Mouse (Mus musculus) ES-E14 (cell line): Measurements from ENCODE around the gene Nup93. TPM values are rescaled to one million over a fixed set of nuclear protein-coding genes. Genes with fewer than 3 reads are reported as not detected.

Experiments used
- DNase-seq: peaks from one replicate; pipeline ENCODE4 v3.0.0-alpha.2; 2013; ENCODE audit warnings: low read depth, low spot score
- H3K27ac ChIP-seq: 2 replicates; pipeline ENCODE4 v1.5.1; 2012; ENCODE audit warnings: low read depth, mild to moderate bottlenecking, low read length, moderate library complexity, mixed read lengths; ENCODE audit not compliant: poor library complexity, insufficient read depth, severe bottlenecking
- H3K36me3 ChIP-seq: 2 replicates; pipeline ENCODE4 v1.6.1; 2012; ENCODE audit warnings: mild to moderate bottlenecking, low read length, moderate library complexity, mixed read lengths; ENCODE audit not compliant: control insufficient read depth, poor library complexity, insufficient read depth, severe bottlenecking
- H3K4me1 ChIP-seq, 2 experiments: fragments of 150-350 bp in 1 of 2; sonication (generic) in 1 of 2; 2 replicates each; pipeline ENCODE4 v1.6.1; 2012; ENCODE audit warnings: low read length in 2 of 2, mild to moderate bottlenecking in 1 of 2, mixed read lengths in 1 of 2; ENCODE audit not compliant: control insufficient read depth in 2 of 2, insufficient read depth in 2 of 2, poor library complexity in 1 of 2
- H3K4me3 ChIP-seq, 2 experiments: fragments of 150-350 bp in 1 of 2; sonication (generic) in 1 of 2; 2 replicates each; pipeline ENCODE4 v1.5.1; 2012; ENCODE audit warnings: low read length in 2 of 2, low read depth in 1 of 2, mild to moderate bottlenecking in 1 of 2, mixed read lengths in 1 of 2; ENCODE audit not compliant: insufficient read depth in 1 of 2, poor library complexity in 1 of 2, severe bottlenecking in 1 of 2
- H3K9ac ChIP-seq: 2 replicates; pipeline ENCODE4 v1.6.1; 2012; ENCODE audit warnings: low read depth, mild to moderate bottlenecking, low read length, mixed read lengths; ENCODE audit not compliant: poor library complexity, insufficient read depth, severe bottlenecking
- H3K9me3 ChIP-seq: fragments of 150-350 bp; sonication (generic); 2 replicates; pipeline ENCODE4 v1.6.1; 2012; ENCODE audit warnings: low read depth, mild to moderate bottlenecking, low read length; ENCODE audit not compliant: control insufficient read depth, insufficient read depth
- CHD2 ChIP-seq: IDR thresholded peaks from 2 replicates; pipeline ENCODE4 v1.6.1; 2014; ENCODE audit warnings: mild to moderate bottlenecking, low read depth, low read length, inconsistent platforms
- HCFC1 ChIP-seq: IDR thresholded peaks from 2 replicates; pipeline ENCODE4 v1.6.1; 2012; ENCODE audit warnings: low read length, inconsistent platforms, borderline replicate concordance; ENCODE audit not compliant: insufficient read depth
- MAFK ChIP-seq: IDR thresholded peaks from 2 replicates; pipeline ENCODE4 v1.6.1; 2014; ENCODE audit warnings: mild to moderate bottlenecking, low read depth, low read length, inconsistent platforms; ENCODE audit not compliant: insufficient read depth
- ZC3H11A ChIP-seq: IDR thresholded peaks from 2 replicates; pipeline ENCODE4 v1.6.1; 2012; ENCODE audit warnings: low read depth, mild to moderate bottlenecking, inconsistent platforms, low read length, borderline replicate concordance
- ZNF384 ChIP-seq: IDR thresholded peaks from 2 replicates; pipeline ENCODE4 v1.6.1; 2012; ENCODE audit warnings: low read depth, low read length, inconsistent platforms
- in situ Hi-C, 2 experiments: fragments of 600-800 bp; cut with MboI; formaldehyde crosslinking; loops; one replicate each; pipeline ENCODE4 v1.15.1; 2025; ENCODE audit warnings: low sequenced_read_pairs in 2 of 2, inconsistent platforms in 1 of 2; ENCODE audit not compliant: unreplicated experiment in 2 of 2
- total RNA-seq: library from RNA; depleted of rRNA; stranded (reverse); fragments of 300-350 nt; gene quantifications from 2 replicates; pipeline ENCODE4 v1.2.3, GENCODE M21; 2012; rRNA removed

The Nup93 gene
- total RNA-seq, 1 experiment, result 92.5 TPM

DNA sequence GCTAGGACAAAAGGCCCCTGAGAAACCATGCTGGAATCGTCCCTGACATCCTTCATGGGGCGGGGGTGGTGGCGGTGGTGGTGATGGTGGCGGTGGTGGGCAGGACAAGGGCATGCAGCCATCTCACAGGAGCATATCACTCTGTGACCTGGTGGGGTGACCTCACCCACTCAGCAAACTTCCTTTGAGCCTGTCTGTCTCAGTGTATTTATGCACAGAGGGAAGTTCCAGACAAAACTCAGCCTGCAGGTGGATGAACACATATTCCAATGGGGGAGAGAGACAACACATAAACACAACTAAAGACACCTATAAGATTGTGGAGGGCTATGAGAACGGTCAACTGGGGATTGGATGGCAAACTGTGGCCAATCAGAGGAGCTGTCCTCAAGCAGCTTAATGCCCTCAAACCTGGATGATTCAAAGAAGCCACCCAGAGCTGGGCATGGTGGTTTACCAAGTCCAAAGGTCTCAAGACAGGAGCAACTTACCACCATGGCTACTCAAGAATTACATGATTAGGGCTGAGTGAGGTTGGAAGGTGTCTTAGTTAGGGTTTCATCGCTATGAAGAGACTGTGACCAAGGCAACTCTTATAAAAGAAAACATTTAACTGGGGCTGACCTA lies 150.4 kb downstream of the Nup93 start:
- no peak overlapping the region for H3K4me3 ChIP-seq
- TF ChIP-seq CHD2, result no peak
- no peak for TF ChIP-seq ZNF384
- no peak for TF ChIP-seq HCFC1
- no peak for TF ChIP-seq ZC3H11A
- TF ChIP-seq MAFK, result no peak
- H3K9ac ChIP-seq, result no peak overlapping the region
- H3K4me1 ChIP-seq, result no peaks in the 10 kb centered on the region
- no peak for DNase-seq
- no peaks in the 10 kb centered on the region for H3K9me3 ChIP-seq
- no peaks in the 10 kb centered on the region for H3K36me3 ChIP-seq
- in situ Hi-C loops, result no loop called here
- no peak overlapping the region for H3K27ac ChIP-seq

DNA sequence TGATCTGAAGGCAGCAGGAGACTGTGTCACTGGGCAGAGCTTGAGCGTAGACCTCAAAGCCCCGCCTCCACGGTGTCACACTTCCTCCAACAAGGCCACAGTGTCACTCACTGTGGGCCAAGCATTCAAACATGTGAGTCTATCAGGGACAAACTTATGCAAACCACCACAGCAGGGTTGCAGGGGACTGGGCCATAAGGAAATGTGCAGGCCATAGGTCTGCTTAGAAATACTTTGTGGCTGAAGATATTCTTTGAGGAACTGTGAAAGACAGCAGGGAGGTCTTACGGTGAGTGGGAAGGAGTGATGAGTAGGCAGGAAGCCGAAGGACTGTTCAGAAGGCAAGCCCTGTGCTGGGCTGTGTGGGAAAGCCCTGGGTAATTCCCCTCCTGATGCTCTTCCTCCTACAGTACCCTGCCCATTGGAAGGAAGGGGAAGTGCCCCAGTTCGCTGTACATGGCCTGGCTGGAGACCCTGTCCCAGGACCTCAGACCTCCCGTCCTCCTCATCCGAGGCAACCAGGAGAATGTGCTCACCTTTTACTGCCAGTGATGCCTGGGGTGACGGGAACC lies 151.1 kb downstream of the Nup93 start:
- in situ Hi-C loops, result no loop called here
- Histone ChIP-seq H3K4me1 (no peaks in the 10 kb centered on the region), H3K9ac (no peak overlapping the region), H3K27ac (no peak overlapping the region), H3K4me3 (no peak overlapping the region), H3K9me3 (no peaks in the 10 kb centered on the region), H3K36me3 (no peaks in the 10 kb centered on the region)
- TF ChIP-seq HCFC1 (no peak), ZNF384 (no peak), MAFK (no peak), CHD2 (no peak), ZC3H11A (no peak)
- no peak for DNase-seq

Other genes with a start within 250 kb of the Nup93 start
- gene Amfr, start 201.7 kb upstream of the Nup93 start, total RNA-seq, result 67.1 and 73.6 TPM in 2 replicates
- gene Nudt21, start 177.5 kb upstream of the Nup93 start, total RNA-seq, result 139 and 152 TPM in 2 replicates
- gene Ogfod1, start 177.4 kb upstream of the Nup93 start, total RNA-seq, result 17.0 and 19.1 TPM in 2 replicates
- 25.6 and 26.0 TPM in 2 replicates for gene Bbs2, start 115.6 kb upstream of the Nup93 start, total RNA-seq
- 1.6 and 6.4 TPM in 2 replicates for gene Mt4, start 77.4 kb upstream of the Nup93 start, total RNA-seq
- 2.1 and 6.6 TPM in 2 replicates for gene Mt3, start 62.0 kb upstream of the Nup93 start, total RNA-seq
- gene Mt2, start 41.9 kb upstream of the Nup93 start, total RNA-seq, result 541 and 635 TPM in 2 replicates
- 306 and 332 TPM in 2 replicates for gene Mt1, start 35.5 kb upstream of the Nup93 start, total RNA-seq
- 0.94 and 1.3 TPM in 2 replicates for gene Slc12a3, start 114.6 kb downstream of the Nup93 start, total RNA-seq
- gene Herpud1, start 171.9 kb downstream of the Nup93 start, total RNA-seq, result 50.4 and 76.5 TPM in 2 replicates
- 0.76 and 1.8 TPM in 2 replicates for gene Nlrc5, start 219.8 kb downstream of the Nup93 start, total RNA-seq